Mouse (Mus musculus) kidney, embryonic 14.5 days (tissue): Measurements from ENCODE around the gene Tnxb. TPM values are rescaled to one million over a fixed set of nuclear protein-coding genes. Genes with fewer than 3 reads are reported as not detected.
"Not testable (repeated sequence)": the region's sequence is repeated elsewhere in the genome, so short reads cannot be mapped to it uniquely, and the experiment has no call there.

Experiments used
- ATAC-seq: fragments of 200-750 bp; cut with Nextera tagmentation; 2 replicates; pipeline ENCODE4 v1.8.0; 2017; ENCODE audit warnings: moderate number of reproducible peaks, mild to moderate bottlenecking, moderate TSS enrichment, moderate library complexity; ENCODE audit not compliant: low FRiP score, low TSS enrichment
- H3K27ac ChIP-seq: fragments of 300-500 bp; sonication (generic); 2 replicates; pipeline ENCODE4 v1.5.1; 2014; ENCODE audit warnings: low read depth, mild to moderate bottlenecking, low read length, moderate library complexity, mixed read lengths
- H3K27me3 ChIP-seq: fragments of 300-500 bp; sonication (generic); 2 replicates; pipeline ENCODE4 v1.6.1; 2014; ENCODE audit warnings: mild to moderate bottlenecking, low read length; ENCODE audit not compliant: control insufficient read depth, insufficient read depth
- H3K36me3 ChIP-seq: fragments of 300-500 bp; sonication (generic); 2 replicates; pipeline ENCODE4 v1.6.1; 2014; ENCODE audit warnings: low read length, mixed read lengths; ENCODE audit not compliant: control insufficient read depth, insufficient read depth
- H3K4me1 ChIP-seq: fragments of 300-500 bp; sonication (generic); 2 replicates; pipeline ENCODE4 v1.6.1; 2014; ENCODE audit warnings: low read length, mixed read lengths; ENCODE audit not compliant: control insufficient read depth, insufficient read depth
- H3K4me2 ChIP-seq: fragments of 300-500 bp; sonication (generic); replicated peaks from 2 replicates; pipeline ENCODE4 v1.6.1; 2014; ENCODE audit warnings: low read depth, mild to moderate bottlenecking, low read length
- H3K4me3 ChIP-seq: fragments of 300-500 bp; sonication (generic); 2 replicates; pipeline ENCODE4 v1.5.1; 2014; ENCODE audit warnings: mild to moderate bottlenecking, low read length
- H3K9ac ChIP-seq: fragments of 300-500 bp; sonication (generic); 2 replicates; pipeline ENCODE4 v1.6.1; 2014; ENCODE audit warnings: low read depth, mild to moderate bottlenecking, low read length, moderate library complexity
- H3K9me3 ChIP-seq: fragments of 300-500 bp; sonication (generic); 2 replicates; pipeline ENCODE4 v1.6.1; 2016; ENCODE audit warnings: low read length; ENCODE audit not compliant: control insufficient read depth
- WGBS: fragments of 180-500 bp; shearing (Covaris S2); extraction: QIAGEN DNeasy Blood & Tissue Kit; methylation state at CpG from one replicate; pipeline ENCODE4 v1.1.7; 2014; 5-methylcytosine and 5-hydroxymethylcytosine counted together
- polyA plus RNA-seq: library from polyadenylated mRNA; unstranded; fragments of >200 nt; fragmentation: Nextera tagmentation; extraction: Ambion mirVana; gene quantifications from 2 replicates; pipeline ENCODE4 v1.2.1, GENCODE M21; 2014

The Tnxb gene
- polyA plus RNA-seq, 1 experiment from 2014 or later = 0.15 TPM

DNA sequence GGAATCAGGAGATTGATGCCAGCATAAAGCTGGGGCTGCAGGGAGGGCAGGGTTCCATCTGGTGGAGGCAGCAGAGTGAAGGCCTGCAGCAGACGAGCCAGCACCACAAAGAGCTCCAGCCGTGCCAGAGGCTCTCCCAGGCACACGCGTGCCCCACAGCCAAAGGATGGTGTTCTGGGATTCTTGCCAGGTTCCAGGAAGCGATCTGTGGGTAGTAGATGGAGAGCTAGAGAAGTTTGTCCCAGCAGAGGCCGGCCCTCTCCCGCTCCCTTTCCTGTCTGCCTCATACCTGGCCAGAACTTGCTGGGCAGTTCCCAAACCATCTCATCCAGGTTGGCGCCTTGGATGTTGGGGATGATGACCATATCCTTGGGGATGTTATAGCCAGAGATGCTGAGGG, 49.6 kb downstream of the Tnxb start:
- H3K4me1 ChIP-seq, ATAC-seq, H3K9me3 ChIP-seq, H3K27ac ChIP-seq, H3K4me3 ChIP-seq, H3K9ac ChIP-seq, H3K27me3 ChIP-seq, H3K4me2 ChIP-seq, H3K36me3 ChIP-seq: not testable (repeated sequence)
- WGBS = 92% methylated on average over 6 of the region's 8 CpGs

- not testable (repeated sequence) for H3K4me3 ChIP-seq, H3K27me3 ChIP-seq, H3K9me3 ChIP-seq, H3K27ac ChIP-seq, H3K4me1 ChIP-seq, H3K9ac ChIP-seq, H3K4me2 ChIP-seq, H3K36me3 ChIP-seq, ATAC-seq
- WGBS = 93% methylated on average over 1 of the region's 4 CpGs
Measured at GRCm38 (mm10) chr17:34722238-34722637, 51.9 kb downstream of the Tnxb start.

DNA sequence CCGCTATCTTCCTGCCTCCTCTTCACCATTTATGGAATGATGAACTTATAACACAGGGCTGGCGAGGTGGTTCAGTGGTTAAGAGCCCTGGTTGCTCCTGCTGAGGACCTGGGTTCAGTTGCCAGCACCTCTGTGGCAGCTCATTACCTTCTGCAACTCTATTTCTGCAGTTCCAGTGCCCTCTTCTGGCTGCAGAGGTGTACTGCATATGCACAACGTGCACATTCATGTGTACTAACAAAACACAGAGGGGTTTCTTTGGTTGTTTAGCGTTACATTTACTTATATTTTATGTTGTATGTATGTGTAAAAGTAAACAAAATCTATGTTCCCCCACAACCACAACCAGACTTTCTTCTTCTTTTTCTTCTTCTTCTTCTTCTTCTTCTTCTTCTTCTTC, 52.7 kb downstream of the Tnxb start:
- no peak overlapping the region for H3K4me2 ChIP-seq
- no peak for ATAC-seq
- H3K27me3 ChIP-seq = no peaks in the 10 kb centered on the region
- H3K27ac ChIP-seq = no peak overlapping the region
- 79% methylated on average over 4 of the region's 4 CpGs for WGBS
- no peak overlapping the region for H3K9ac ChIP-seq
- H3K4me1 ChIP-seq = no peaks in the 10 kb centered on the region
- H3K4me3 ChIP-seq = no peak overlapping the region
- 0 out of 2 replicates have a peak, but pooled peaks cover 4% of the 10 kb centered on the region for H3K9me3 ChIP-seq
- no peaks in the 10 kb centered on the region for H3K36me3 ChIP-seq

DNA sequence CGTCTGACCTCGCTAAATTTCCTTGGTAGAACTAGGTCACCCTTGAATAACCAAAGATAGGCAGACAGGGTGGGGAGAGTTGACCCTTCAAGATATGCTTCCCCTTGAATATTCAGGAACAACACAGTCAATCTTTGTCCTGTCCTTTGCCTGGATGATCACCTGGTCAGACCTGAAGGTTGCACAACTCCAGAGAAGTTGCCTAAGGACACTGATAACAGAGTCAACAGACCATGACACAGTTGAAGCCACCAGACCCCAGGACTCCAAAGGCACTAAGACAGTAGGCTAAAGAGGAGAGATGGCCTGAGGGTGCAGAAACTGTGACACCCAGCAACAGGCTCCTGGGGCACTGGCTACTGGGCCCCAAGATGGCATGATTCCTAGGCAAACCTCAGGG, 57.6 kb downstream of the Tnxb start:
- WGBS = 81% methylated on average over 2 of the region's 2 CpGs
- H3K4me1 ChIP-seq = no peaks in the 10 kb centered on the region
- H3K36me3 ChIP-seq = no peaks in the 10 kb centered on the region
- H3K9ac ChIP-seq = no peak overlapping the region
- H3K27me3 ChIP-seq = no peaks in the 10 kb centered on the region
- 0 out of 2 replicates have a peak, but pooled peaks cover 2% of the 10 kb centered on the region for H3K9me3 ChIP-seq
- no peak overlapping the region for H3K4me3 ChIP-seq
- ATAC-seq = no peak
- H3K4me2 ChIP-seq = no peak overlapping the region
- H3K27ac ChIP-seq = no peak overlapping the region

DNA sequence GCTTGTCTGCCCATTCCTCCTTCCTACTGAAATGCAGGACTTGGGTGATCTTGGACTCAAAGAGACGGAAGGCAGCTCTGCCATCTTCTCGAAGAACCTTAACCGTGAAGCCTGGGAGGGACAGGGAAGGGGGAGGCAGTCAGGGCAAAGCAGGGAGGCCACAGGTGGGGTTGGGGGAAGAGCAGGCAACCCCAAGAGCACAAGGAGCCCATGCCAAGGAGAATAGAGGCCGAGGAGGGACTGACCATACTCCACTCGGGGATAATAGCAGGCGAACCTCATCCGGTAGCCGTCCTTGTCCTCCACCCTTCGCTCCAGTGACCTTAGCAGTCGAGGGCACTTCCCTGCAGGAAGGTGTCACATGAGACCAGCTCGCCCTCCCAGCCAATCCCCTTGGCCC, 58.8 kb downstream of the Tnxb start:
- 74% methylated on average over 11 of the region's 11 CpGs for WGBS
- H3K4me2 ChIP-seq, H3K9ac ChIP-seq, H3K27me3 ChIP-seq, H3K36me3 ChIP-seq, H3K27ac ChIP-seq, ATAC-seq, H3K4me3 ChIP-seq, H3K9me3 ChIP-seq, H3K4me1 ChIP-seq: not testable (repeated sequence)

GRCm38 (mm10) chr17:34729779-34730553, 59.6 kb downstream of the Tnxb start:
- not testable (repeated sequence) for H3K4me1 ChIP-seq, H3K4me2 ChIP-seq, H3K9ac ChIP-seq, H3K27ac ChIP-seq, H3K9me3 ChIP-seq, H3K4me3 ChIP-seq, H3K36me3 ChIP-seq, ATAC-seq, H3K27me3 ChIP-seq
- WGBS = 77% methylated on average over 11 of the region's 12 CpGs

DNA sequence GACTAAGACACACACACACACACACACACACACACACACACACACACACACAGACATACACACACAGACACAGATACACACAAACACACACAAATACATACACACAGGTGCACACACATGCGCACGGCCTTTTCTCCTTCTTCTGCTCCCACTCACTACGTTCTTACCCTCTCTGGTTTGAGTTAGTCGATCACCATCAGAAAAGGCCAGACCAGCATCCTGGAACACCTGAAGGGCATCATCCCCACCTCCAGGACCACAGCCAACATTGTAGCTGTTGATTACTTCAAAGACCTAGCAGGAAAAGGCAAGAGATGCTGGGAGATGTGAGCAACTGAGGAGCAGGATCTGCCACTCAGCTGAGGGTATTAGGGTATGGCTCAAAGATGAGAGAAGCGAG, 67.1 kb downstream of the Tnxb start:
- H3K4me3 ChIP-seq, ATAC-seq, H3K4me2 ChIP-seq, H3K9ac ChIP-seq, H3K9me3 ChIP-seq, H3K4me1 ChIP-seq, H3K36me3 ChIP-seq, H3K27me3 ChIP-seq, H3K27ac ChIP-seq: not testable (repeated sequence)
- 85% methylated on average over 5 of the region's 5 CpGs for WGBS

GRCm38 (mm10) chr17:34739708-34740107, 69.4 kb downstream of the Tnxb start:
- not testable (repeated sequence) for H3K9ac ChIP-seq, H3K27me3 ChIP-seq, H3K4me2 ChIP-seq, H3K36me3 ChIP-seq, H3K4me1 ChIP-seq, ATAC-seq, H3K27ac ChIP-seq, H3K9me3 ChIP-seq, H3K4me3 ChIP-seq
- 84% methylated on average over 7 of the region's 7 CpGs for WGBS

GRCm38 (mm10) chr17:34740280-34740679, 69.9 kb downstream of the Tnxb start:
- no peak overlapping the region for H3K4me3 ChIP-seq
- no peak overlapping the region for H3K4me2 ChIP-seq
- no peaks in the 10 kb centered on the region for H3K36me3 ChIP-seq
- no peaks in the 10 kb centered on the region for H3K9me3 ChIP-seq
- H3K9ac ChIP-seq = no peak overlapping the region
- no peaks in the 10 kb centered on the region for H3K4me1 ChIP-seq
- ATAC-seq = no peak
- no peaks in the 10 kb centered on the region for H3K27me3 ChIP-seq
- no peak overlapping the region for H3K27ac ChIP-seq
- WGBS = 66% methylated on average over 4 of the region's 4 CpGs
